Mouse (Mus musculus) urinary bladder, adult 18-20 months (tissue): ENCODE data around the gene Olfr557.

Experiments
- DNase-seq, 2 experiments: peaks; one replicate each; pipeline ENCODE4 v3.0.0; 2022; ENCODE audit warnings: low spot score in 2 of 2, mixed read lengths in 2 of 2

Gene Olfr557

DNA sequence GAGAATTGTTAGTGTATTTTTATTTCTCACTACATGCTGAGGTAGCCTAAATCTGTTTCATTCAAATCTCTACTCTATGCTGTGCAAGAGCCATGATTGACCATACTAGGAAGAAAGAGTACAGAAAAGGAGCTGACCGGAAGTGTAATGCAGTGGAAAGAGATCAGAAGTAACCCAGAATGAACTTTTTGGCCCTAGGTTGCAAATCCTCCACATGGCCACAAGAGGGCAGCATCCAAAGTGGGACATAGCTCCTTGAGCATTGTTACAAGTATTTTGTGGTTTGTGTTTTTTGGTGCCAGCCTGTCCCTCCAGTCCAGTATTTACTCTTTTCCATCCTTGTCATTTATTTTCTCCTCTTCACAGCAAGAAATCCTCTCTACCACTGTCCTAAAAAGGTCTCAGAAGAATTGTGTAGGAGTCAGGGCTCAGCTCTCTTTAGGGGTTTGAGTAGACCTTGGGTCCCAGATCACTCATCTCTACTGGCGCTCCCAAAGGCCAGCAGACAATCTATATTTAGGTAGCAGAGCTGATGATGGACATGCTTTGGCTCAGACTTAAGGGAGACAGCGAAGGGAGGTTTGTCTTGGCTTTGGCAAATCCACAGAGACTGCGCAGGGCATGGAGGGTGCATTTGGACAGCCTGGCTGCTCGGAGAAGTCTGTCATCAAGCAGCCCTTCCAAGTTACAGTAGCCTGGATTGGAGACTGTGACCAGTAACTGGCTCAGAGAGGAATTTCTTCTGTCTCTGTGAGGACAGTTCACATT is at the start of gene Olfr557:
Gene Olfr557 (plus strand): TSS at position 553 of the 768 bp plus-strand sequence.
- DNase-seq = no peak

DNA sequence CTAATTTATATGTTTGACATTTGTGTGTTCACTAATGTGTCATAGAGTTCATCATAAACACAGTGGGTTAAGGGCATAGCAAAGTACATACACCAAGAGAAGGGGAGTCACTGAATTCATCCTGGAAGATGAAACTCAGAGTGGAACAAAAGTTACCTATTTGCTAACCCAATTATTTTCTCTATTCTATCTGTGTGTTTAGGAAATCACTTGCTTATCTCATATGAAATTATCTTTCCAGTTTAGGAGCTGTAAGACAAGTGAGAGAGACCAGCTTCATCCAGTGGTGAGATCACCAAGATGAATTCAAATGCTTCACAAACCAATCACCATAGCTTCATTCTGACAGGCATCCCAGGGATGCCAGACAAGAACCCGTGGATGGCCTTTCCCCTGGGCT is 37.2 kb upstream of the Olfr557 start, which contains the start of gene Olfr555:
Gene Olfr555 (plus strand): TSS at position 301 of the 400 bp plus-strand sequence.
- no peak for DNase-seq

DNA sequence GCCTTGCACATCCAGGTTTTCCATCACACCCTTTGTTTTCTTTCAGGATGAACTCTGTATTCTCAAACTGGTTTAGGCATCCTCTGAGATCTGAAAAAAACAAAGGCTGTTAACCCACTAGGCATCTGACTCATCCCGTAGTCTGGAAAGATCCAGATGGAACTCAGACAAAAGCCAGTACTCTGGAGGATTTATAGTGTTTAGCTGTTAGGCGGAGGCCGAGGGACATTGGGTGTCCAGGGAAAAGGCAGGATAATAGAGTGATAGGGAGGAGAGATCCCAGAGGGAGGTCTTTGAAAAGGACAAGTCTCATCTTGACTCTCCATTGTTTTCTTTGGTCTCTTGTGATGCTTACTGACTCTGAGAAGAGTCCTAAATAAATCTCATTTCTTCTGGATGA is 31.1 kb upstream of the Olfr557 start, which contains the start of gene Olfr556:
Gene Olfr556 (plus strand): TSS at position 301 of the 400 bp plus-strand sequence.
- DNase-seq = no peak

DNA sequence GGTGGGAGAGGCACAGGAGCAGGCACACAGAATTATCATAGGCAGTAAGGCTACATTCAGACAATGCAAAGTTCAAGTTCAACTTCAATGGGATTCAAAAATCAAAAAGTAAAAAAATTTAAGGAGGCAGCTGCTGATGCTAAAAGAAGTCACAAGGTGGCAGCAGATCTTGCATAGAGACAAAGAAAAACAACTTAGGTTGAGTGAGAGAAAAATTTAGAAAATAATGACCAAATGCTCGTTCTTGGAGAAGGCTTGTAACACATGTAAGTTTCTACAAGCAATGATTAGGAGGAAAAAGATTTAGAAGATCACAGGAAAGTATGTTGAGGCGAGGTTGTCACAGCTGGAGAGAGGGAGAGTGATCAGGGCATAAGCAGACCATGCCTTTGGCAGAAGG is 30.3 kb upstream of the Olfr557 start:
- no peak for DNase-seq

DNA sequence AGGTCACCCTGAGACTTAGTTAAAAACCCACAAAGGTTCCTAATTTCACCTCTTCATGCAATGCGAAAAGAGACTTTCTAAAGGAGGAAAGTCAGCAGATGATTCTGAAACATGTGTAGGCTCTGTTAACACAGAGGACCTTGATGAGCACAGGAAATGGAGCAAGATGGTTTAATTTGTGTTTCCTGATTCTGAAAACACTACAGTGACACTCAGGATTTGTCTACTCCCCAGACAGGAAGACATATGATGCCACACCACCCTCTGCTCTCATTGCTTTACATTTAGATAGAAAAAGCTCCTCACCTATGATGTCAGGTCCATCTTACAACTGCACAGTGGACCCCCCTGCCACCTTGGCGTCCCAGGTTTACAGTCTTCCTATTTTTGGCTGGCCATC is 19.5 kb upstream of the Olfr557 start:
- no peak for DNase-seq

DNA sequence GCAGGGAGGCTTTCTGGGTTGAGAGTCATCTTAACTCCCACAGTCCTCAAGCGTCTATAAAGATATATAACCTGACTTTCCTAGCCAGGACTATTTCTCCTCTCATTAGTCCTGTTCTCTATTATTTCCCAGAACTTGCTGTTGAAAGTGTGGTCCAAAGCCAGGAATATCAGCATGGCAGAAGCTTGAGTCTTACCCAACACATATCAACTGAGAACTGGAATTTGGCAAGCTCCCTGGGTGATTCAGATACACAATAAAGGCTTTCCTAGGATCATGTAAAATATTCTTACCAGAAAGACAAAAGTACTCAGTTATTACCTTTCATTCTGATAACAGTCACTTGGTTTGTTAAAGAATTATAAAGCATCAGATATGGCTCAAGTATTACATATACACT is 13.8 kb upstream of the Olfr557 start:
- no peak for DNase-seq

DNA sequence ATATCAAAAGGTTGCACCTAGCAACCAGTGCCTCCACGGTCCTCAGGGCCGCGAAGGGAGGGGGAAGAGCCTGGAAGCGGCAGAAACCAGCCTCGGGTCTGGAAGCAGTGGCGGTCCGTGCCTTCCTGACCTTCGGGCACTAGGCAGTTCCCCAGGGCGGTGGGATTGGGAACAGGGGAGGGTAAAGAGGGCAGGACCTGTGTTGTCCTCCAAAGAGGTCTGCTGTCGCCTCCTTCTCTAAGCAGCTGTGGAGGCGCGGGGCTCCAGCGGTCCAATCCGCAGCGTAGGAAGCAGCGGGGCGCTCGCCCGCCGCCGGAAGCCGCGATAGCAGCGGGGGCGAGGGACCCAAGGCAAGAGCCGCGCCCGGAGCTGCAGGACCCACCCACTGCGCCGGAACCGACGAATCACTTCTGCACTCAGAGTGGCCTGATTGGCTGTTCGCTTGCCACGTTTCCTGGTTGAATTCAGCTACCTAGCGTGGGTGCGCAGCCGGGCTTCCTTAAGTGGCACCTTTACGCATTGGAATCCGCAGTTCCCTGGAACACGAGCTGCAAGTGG is 8.7 kb upstream of the Olfr557 start, which contains the start of gene Trim68:
Gene Trim68 (minus strand): TSS at position 384 of the 558 bp plus-strand sequence.
- DNase-seq = peak; percentile 81 to 91

DNA sequence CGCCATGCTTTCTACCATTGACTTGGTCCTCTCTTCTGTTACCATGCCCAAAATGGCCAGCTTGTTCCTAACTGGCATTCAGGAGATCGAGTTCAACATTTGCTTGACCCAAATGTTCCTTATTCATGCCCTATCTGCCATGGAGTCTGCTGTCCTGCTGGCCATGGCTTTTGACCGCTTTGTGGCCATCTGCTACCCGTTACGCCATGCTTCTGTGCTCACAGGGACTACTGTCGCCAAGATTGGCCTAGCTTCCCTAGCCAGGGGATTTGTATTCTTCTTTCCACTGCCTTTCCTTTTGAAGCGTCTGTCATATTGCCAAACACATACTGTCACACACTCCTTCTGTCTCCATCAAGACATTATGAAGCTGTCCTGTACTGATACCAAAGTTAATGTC is 2.8 kb downstream of the Olfr557 start:
- DNase-seq = no peak

DNA sequence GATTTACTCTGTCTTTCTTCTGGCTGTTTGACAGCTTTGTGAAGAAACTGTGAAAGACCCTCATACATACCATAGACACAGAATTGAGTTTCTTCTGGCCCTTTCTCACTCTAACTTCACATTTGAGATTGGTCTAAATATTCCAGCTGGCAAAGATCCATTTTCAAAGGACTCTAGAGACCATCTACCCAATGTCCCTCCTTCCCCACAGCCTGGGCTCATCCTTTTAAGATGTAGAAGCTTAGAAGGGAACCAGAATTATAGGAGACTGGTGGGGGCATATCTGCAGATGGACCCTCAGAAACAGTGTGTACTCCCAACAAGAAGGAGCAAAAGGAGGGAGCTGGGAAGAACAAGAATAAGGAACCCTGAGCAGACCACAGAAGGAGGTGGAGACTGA is 6.2 kb downstream of the Olfr557 start, which contains the start of gene Olfr558:
Gene Olfr558 (plus strand): TSS at position 301 of the 400 bp plus-strand sequence.
- no peak for DNase-seq

DNA sequence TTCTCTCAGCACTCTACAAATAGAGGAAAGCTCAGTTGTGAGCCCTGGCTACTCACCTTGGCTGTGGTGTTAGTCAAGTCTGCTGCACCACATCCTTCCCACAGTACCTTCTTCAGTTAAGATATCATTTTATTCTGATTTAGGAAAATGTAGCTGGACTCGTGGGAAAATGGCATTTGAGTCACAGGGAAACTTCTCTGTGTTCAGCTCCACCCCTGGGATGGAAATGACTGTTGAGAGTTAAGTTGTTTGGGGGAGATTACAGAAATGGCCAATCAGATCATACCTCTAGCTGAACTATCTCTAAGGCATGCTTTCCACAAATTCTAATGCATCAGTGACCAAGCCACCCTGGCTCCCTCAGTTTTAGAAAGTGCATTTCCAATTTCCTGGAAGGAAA is 23.3 kb downstream of the Olfr557 start, which contains the start of gene Olfr33:
Gene Olfr33 (minus strand): TSS at position 101 of the 400 bp plus-strand sequence.
- no peak for DNase-seq

DNA sequence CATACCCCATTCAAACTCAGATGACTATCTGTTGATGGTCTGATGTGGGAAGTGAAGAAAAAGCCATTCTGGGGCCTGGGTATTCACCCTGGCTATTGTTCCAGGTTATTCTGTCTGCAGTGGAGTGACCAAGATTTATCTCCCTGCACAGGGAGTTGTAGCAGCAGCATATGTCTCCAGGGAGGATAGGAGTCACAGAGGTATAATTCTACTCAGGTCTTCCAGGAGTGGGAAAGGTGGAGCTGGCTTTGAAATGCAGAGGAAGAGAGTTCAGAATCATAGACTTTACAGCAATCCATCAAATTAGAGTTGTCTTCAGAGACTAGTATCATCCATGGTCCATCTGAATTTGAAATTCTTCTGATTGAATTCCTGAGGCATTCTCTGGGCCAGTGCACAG is 31.7 kb downstream of the Olfr557 start, which contains the start of gene Olfr559:
Gene Olfr559 (minus strand): TSS at position 101 of the 400 bp plus-strand sequence.
- DNase-seq = no peak

DNA sequence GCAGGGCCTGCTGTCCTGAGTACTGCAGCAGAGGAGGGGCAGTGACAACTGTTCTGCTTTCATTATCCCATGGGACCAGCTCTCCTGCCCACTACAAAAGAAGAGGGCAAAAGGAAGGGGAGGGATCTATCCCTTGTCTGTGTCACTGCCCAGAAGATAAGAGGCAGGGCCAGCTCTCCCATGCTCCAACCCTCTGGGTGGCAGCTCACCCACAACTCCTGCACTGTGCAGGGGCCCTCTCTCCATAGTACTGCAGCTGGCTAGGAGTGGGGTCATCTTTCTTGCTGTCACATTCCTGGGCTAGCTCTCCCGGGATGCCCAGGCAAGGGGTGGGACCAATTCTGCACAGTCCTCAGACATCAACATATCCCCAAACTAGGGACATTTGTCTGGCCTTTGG is 38.1 kb downstream of the Olfr557 start:
- DNase-seq = no peak

DNA sequence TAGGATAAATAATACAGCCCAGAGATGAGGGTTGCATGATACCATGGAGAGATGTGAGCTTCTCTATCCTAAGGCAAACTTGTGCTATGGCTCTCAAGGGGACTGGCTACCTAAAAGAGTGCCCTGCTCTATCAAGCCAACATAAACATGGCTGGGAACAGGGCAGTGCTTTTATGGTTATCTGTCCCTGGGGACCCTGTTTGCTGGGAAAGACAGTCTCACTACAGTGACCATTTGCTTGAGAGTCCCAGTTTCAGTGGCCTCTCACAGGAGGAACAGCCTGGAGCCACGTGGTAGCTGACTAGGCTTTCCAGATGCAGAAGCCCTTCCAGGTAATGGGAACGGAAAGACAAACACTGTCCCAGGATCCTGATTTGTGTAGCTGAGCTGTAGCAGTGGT is 42.0 kb downstream of the Olfr557 start:
- no peak for DNase-seq
